Mouse (Mus musculus): ENCODE data around the gene Phospho2. TPM values are rescaled to one million over a fixed set of nuclear protein-coding genes. Genes with fewer than 3 reads are reported as not detected.

The Phospho2 gene
- polyA plus RNA-seq, 1 experiment from 2014 or later: 28.4 TPM

Other genes with a start within 250 kb of the Phospho2 start
- gene Lrp2, start 203.6 kb upstream of the Phospho2 start, polyA plus RNA-seq (2016; fragmentation: Nextera tagmentation; extraction: Ambion mirVana): not detected in 2 replicates
- 22.4 and 25.6 TPM in 2 replicates for gene Bbs5, start 142.5 kb upstream of the Phospho2 start, polyA plus RNA-seq (2016; fragmentation: Nextera tagmentation; extraction: Ambion mirVana)
- 13.9 and 14.7 TPM in 2 replicates for gene Klhl41, start 119.5 kb upstream of the Phospho2 start, polyA plus RNA-seq (2016; fragmentation: Nextera tagmentation; extraction: Ambion mirVana)
- gene Fastkd1, start 76.1 kb upstream of the Phospho2 start, polyA plus RNA-seq (2016; fragmentation: Nextera tagmentation; extraction: Ambion mirVana): 12.1 and 14.5 TPM in 2 replicates
- 168 and 176 TPM in 2 replicates for gene Ppig, start 67.1 kb upstream of the Phospho2 start, polyA plus RNA-seq (2016; fragmentation: Nextera tagmentation; extraction: Ambion mirVana)
- 2.7 and 3.0 TPM in 2 replicates for gene Ccdc173, start within 50 bp of the Phospho2 start, polyA plus RNA-seq (2016; fragmentation: Nextera tagmentation; extraction: Ambion mirVana)
- 35.6 and 37.5 TPM in 2 replicates for gene Klhl23, start 32.3 kb downstream of the Phospho2 start, polyA plus RNA-seq (2016; fragmentation: Nextera tagmentation; extraction: Ambion mirVana)
- gene Ssb, start 71.9 kb downstream of the Phospho2 start, polyA plus RNA-seq (2016; fragmentation: Nextera tagmentation; extraction: Ambion mirVana): 365 and 413 TPM in 2 replicates
- gene Mettl5, start 96.0 kb downstream of the Phospho2 start, polyA plus RNA-seq (2016; fragmentation: Nextera tagmentation; extraction: Ambion mirVana): 37.6 and 40.3 TPM in 2 replicates
- gene Ubr3, start 107.6 kb downstream of the Phospho2 start, polyA plus RNA-seq (2016; fragmentation: Nextera tagmentation; extraction: Ambion mirVana): 15.8 and 19.1 TPM in 2 replicates
- not detected in 2 replicates for gene Myo3b, start 249.5 kb downstream of the Phospho2 start, polyA plus RNA-seq (2016; fragmentation: Nextera tagmentation; extraction: Ambion mirVana)

Measured in limb, embryonic 12.5 days (tissue).